ENCODE assay signal across 17 mouse cellular contexts in the genomic region with DNA sequence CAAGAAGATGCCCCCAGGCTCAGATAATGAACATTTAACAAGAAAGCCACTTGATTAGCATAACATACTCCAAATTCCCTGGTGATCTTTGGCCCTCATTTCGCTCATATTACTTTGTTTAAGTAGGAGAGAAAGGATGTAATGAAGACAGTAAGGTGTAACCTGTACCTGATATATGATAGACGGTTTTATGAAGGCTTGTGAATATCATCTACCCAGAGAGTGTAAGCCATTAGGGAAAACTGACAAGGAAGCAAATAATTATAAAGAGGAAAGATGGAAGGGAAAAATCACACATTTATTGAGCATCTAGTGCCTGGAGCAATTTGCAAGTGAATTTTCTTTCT.
"Had no signal": no experiment of that assay in that cellular context is flagged by ENCODE, and none has a peak within 500 bp of the region (broad histone marks: within the 10 kb centered on the region; RNA-seq: fewer than 3 reads in every experiment).

No protein-coding gene starts in this region.

- H3K4me1 ChIP-seq: neural tube, embryonic 15.5 days had no signal

- H3K9ac ChIP-seq: liver, embryonic 14.5 days; lung, embryonic 14.5 days; neural tube, embryonic 13.5 days; neural tube, embryonic 15.5 days had no signal

- H3K36me3 ChIP-seq: neural tube, embryonic 13.5 days; neural tube, embryonic 15.5 days had no signal

- H3K27me3 ChIP-seq: neural tube, embryonic 13.5 days; neural tube, embryonic 15.5 days had no signal

- H3K4me3 ChIP-seq: myocyte; neural tube, embryonic 13.5 days; neural tube, embryonic 15.5 days had no signal

- DNase-seq: lung, adult 18-20 months; lung, embryonic 14.5 days; lung, postnatal 10 days; lung, postnatal 4 days; retina, postnatal 1 day; right cerebral cortex, adult 18-20 months; right cerebral cortex, postnatal 25 days; right cerebral cortex, postnatal 4 days; spleen, adult 18-20 months; thymus, adult 18-20 months; thymus, postnatal 14 days; thymus, postnatal 36 days had no signal

- H3K27ac ChIP-seq: liver, embryonic 14.5 days; neural tube, embryonic 13.5 days; neural tube, embryonic 15.5 days had no signal

- H3K4me2 ChIP-seq: lung, embryonic 14.5 days; midbrain, embryonic 11.5 days; neural tube, embryonic 13.5 days; neural tube, embryonic 15.5 days had no signal

- H3K9me3 ChIP-seq: neural tube, embryonic 13.5 days; neural tube, embryonic 15.5 days had no signal
